Mouse (Mus musculus): ENCODE measurements around the gene Ccr4.

Gene Ccr4

DNA sequence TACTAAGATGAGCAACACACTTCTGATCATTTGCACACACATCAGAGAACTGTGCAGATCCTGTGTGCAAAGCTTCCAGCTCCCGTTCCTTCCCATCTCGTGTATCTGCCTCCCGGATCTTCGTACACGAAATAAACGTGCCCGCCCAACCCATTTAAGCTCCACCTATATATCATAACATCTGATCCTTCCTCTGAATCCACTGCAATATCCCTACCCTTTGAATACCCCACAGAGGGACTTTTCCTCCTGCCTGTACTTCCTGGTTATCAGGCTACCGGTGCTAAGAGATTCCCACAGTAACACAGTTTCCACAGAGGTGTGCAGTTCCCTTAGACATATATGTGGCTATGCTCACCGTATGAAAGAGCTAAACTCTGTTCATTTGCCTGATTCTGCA is at the start of gene Ccr4:
TSS of gene Ccr4 (minus strand) at position 101 of the 400 bp plus-strand sequence.
- DNase-seq: no peak

DNA sequence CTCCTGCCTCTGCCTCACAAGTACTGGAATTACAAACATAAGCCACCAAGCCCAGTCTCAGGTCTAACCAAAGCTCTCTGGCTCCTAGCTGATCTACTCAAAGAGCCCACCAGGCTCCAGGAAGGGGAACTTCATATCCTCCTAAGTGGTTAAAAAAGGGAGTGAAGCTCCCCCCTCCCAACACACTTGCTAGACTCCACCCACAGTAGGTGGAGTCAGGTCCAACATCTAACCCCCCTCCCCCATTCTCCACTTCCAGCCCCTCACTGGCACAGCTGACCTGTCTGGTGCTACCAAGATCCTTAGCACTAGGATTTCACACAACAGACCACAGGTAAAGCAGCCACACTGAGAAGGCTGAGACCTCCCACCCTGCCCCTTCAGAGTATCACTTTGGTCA is 49.1 kb upstream of the Ccr4 start:
- DNase-seq: no peak

DNA sequence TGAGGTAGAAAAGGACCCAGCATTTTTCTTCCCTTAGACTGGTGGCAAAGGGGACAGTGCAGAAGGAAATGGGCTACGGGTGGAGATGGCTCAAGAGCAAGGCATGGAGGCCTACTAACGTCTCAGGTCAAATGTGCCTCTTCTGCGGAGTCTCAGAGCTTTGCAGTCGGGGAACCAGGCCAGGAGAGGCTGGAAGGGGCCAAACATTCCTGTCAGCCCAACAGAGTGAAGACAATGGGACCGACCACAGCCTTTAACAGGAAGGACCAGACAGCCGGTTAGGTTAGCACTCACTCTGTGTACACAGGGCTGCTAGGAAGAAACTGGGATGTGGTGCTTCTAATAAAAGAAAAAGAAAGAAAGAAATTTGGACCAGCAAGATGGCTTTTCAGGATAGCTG is 45.3 kb upstream of the Ccr4 start:
- DNase-seq: no peak

- no peak for DNase-seq
Measured at GRCm38 (mm10) chr9:114549117-114549516, 44.4 kb upstream of the Ccr4 start.

DNA sequence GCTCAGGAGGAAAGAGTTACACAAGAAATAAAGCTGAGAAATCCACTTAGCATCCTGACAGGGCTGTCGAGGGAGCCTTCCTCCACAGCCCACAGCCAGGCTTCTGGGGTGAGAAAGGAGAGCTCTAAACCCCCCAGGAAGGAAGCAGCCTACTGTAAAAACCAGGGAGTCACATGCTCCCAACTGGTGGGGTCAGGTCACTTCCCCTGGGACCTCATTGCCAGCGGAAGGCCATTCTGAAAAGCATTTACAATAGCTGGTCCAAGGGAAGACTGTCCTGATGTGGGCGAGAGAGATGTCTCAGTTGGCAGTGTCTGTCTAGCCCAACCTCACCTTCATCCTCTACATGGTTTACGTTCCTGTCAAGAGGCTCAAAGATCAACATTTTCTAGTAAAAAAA is 43.8 kb upstream of the Ccr4 start:
- DNase-seq: no peak

GRCm38 (mm10) chr9:114547643-114548077 is 42.9 kb upstream of the Ccr4 start:
- no peak for DNase-seq

DNA sequence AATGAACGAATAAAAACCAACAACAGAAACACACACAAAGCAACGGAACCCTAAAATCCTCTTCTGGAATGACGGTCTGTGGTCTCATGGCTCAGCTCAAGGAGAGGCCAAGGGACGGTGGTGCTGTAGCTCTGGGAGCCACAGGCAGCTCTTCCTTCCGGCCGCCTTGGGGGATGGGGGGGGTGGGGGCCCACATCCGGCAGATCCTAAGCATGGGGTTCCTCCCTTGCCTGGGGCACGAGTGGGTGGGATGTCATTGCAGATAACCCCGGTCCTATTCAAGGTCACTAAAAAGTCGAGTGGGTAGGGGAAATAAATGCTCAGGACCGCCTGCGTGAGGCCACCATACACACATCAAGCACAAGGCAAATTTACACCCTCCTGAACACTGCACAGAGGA is 42.0 kb upstream of the Ccr4 start:
- no peak for DNase-seq

GRCm38 (mm10) chr9:114544754-114545393 is 40.2 kb upstream of the Ccr4 start:
- no peak for DNase-seq

DNA sequence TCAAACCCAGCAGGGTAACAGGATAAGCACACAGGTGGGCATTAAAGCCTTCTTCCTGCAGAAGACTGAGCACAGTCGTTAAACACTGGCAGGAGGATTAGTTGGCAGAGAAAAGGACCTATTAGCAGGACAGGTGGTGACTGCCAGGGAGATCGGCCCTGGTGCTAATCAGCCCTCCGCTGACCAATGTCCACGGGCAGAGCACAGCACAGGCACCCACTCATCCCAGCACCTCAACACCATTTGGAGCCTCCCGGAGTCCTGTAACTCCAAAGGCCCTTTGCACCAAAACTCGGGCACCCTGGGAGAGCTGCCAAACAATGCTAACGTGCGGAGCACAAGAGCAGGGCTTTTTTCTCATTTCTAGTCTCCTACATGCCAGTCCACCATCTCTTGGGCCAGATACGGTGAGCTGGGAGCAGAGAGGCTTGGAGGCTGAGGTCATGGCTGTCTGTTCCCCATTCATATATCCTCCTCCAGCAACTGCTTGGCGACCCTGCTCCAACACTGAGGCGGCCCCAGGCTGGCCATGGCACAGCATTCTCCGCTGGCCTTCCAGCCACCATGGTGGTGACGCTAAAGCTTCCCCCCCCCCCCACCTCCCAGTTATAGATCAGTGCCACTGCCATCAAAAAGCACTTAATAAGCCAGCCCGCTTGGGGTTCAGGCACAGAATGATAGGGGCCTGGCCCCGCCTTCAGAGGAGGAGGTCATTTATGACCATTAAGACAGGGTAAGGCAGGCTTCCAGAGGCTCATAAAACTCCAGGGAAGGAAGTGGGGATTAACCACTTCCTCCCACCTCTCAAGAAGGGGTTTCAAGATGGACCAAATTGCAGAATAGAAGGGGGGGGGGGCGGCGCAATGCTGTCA is 39.4 kb upstream of the Ccr4 start:
- no peak for DNase-seq

- no peak for DNase-seq
Measured at GRCm38 (mm10) chr9:114541279-114541741, 36.6 kb upstream of the Ccr4 start.

DNA sequence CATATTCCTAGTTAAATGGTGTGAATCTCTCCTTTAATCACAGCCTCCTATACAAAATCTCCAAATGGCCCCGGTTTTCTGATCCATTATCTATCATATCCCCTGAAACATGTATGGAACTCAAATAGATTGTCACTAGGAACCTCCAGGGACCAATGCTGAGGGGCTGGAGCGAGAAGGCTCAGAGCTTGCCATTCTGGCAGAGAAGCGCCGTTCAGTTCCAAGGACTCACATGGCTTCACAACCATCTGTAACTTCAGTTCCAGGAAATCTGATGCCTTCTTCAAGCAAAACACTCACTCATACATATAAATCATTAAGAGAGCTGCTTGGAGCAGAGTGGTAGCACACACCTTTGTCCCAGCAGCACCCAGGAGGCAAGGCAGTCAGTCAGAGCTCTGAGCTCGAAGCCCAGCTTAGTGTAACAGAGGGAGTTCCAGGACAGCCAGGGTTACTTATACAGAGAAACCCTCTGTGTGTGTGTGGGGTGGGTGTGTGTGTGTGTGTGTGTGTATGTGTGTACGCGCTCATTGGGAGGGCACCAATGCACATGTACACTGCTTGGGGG is 34.4 kb upstream of the Ccr4 start:
- DNase-seq: no peak

GRCm38 (mm10) chr9:114536628-114537027 is 31.9 kb upstream of the Ccr4 start:
- DNase-seq: no peak

DNA sequence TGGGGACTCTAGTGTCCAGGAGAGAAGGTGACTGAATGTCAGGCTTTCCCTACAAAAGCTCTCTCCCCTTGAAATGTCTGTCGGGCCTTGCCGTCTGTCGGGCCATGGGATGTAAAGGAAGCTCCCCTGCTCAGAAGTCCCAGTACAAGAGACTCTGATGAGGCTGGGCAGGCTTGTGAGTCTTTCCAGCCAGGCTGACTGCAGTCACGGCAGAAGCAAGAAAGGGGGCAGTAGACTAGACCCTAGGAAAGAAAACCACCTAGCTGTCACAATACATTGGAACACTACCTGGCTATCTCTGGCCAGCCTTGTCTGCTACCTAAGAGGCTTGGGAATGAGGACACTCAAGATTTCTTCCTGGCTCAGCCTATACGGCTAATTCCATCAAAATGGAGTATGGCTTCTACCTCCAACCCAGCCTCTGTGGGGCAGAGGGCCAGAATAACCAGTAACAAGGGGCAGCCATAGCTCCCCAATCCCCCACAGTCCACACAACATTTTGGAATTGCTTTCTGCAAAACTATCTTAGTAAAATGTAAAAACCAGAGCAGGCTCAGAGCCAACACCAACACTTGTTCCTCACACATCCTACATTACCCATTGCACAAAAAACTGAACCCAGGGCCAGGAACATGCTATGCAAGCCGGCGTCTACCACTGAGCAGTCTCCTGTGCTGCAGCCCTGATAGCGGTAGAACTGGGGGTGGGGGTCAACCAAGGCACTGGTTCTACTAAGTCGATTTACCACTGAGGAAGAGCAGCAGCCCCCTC is 30.2 kb upstream of the Ccr4 start:
- no peak for DNase-seq

DNA sequence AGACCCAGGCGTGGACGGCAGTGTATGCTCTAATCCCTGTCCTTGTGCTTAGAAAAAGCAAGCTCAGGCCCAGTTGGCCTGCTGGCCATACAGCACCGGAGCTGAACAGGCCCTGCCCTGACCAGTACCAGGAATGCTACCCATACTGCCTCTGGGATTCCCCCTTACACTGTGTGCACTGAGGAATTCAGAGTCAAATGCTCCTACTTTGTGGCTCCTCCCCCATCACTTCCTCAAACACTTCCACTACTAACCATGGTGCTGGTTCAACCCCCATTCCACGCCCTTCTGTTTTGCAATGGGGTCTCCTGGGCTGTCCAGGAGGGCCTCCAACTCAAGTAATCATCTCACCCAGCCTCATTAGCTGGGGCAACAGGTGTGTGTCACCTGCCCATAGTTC is 29.1 kb upstream of the Ccr4 start:
- DNase-seq: no peak

- DNase-seq: no peak
Measured at GRCm38 (mm10) chr9:114531276-114531675, 26.6 kb upstream of the Ccr4 start.

- peak; percentile 30 for DNase-seq
Measured at GRCm38 (mm10) chr9:114528680-114529048, 23.9 kb upstream of the Ccr4 start.

DNA sequence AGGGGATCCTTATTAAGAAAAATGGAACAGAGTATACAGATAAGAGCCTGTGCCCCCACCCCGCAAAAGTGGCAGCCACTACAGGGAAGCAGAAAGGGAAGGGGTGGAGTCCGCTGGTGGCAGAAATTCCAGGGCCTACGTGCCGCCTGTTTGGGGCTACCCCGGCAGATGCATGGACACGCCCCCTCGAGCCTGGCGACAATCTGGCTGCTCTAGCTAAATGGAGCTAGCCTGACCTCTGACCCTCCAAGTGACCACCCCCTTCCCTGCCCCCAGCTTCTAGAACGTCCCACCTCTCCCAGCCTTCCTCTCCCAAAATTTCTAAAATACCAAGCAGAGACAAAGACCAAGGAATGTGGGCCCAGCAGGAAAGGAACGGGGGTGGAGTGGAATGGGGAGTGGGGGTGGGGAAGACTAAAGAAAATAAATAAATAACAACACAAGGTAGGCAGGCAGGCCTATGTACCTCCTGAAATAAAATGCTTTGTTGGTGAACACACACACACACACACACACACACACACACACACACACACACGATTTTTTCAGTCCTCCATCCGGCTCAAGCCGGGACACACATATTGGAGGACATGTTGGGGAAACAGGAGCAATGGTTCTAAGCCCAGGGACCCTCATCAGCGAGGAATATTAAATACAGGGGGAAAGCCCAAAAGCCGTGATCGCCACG is 23.4 kb upstream of the Ccr4 start:
- DNase-seq: no peak

DNA sequence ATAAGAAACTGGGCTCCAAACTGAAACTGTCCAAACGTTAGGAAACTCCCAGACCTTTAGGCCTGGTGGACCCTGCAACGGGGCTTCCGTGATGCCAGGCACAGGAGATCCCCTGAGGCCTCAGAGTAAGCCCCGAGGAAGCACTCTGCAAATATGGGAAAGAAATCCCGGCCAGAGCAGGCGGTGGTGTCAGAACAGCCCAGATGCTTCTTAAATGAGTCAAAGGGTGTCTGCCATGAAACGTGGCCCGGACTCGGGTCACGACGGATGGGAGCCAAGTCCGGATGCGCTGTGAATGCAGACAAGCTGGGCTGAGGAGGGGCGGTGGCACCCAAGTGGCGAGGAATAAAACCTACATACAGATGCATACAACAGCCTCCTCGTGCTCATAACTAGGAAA is 22.4 kb upstream of the Ccr4 start:
- DNase-seq: no peak

GRCm38 (mm10) chr9:114526581-114526980 is 21.9 kb upstream of the Ccr4 start:
- no peak for DNase-seq

DNA sequence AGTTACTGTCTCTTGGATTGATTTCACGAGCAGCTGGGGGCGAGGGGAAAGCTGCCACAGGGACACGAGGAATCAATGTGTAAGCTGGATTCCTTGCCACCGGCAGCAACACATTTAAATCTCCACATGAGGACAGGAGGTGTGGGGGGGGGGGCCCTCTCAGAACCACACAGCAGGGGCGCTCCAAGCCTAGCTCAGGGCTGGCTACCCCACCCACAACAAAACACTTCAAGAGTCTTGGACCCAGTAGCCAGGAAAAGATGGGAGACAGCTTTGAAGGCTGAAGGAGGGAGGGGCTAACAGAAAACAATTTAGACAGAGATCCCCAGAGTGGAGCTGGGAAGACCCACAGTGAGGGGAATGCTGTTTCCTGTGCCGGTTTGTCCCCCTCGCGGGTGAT is 21.2 kb upstream of the Ccr4 start:
- DNase-seq: no peak

DNA sequence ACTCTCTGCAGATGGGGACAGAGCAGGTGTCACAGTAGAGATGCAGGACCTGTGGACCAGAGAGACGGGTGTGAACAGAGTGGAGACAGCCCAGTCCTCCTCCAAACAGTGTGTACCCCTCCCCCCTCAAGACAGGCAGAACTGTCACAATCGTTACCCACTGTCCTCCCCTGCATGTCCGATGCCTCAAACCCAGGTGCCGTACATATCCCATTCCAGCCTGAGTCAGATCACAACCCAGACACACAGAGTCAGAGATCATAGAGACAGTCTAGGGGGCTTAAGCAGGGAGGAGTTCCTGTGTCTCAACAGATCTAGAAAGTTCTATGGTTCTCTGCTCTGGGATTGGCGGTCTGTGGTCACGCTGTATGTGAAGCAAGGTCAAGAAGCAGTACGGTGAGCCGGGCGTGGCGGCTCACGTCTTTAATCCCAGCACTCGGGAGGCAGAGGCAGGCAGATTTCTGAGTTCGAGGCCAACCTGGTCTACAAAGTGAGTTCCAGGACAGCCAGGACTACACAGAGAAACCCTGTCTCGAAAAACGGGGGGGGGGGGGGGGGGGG is 20.4 kb upstream of the Ccr4 start:
- DNase-seq: no peak

DNA sequence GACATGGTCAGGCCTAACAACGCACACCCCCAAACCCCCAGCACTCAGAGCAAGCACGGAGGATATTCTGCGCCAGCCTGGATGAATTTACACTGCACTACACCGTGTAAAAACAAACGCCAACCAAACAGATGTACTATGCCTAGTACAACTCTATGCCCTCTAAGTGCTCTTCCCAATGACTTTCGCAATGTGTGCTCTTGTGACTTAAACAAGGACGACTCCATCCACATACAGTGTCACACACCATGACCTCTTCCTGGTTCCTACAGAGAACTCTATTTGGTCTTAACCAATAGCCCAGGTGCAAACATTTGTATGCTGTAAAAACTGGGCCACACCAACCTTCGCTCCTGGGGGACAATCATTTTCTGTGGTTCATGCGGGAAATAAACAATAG is 17.8 kb upstream of the Ccr4 start:
- no peak for DNase-seq
